Mouse (Mus musculus) layer of hippocampus, postnatal 25 days (tissue): Measurements from ENCODE around the gene Mrrf. TPM values are rescaled to one million over a fixed set of nuclear protein-coding genes. Genes with fewer than 3 reads are reported as not detected.

Experiments used
- DNase-seq, 2 experiments: peaks; one replicate each; pipeline ENCODE4 v3.0.0; 2022; ENCODE audit warnings: mixed read lengths in 2 of 2, low spot score in 1 of 2; ENCODE audit errors: extremely low spot score in 1 of 2
- total RNA-seq, 2 experiments: library from RNA; stranded (reverse); gene quantifications; 2 replicates each; pipeline ENCODE4 v1.2.3; 2021

Gene Mrrf
- total RNA-seq, result 10 to 100 TPM; 16.7 to 17.0 TPM

GRCm38 (mm10) chr2:36136300-36136941, at the start of gene Mrrf, which contains the start of gene Rbm18:
Gene Mrrf (plus strand): TSS chr2:36136389.
Gene Rbm18 (minus strand): TSS chr2:36136773.
- peak; percentile 91 to 99 for DNase-seq

GRCm38 (mm10) chr2:36089190-36089589, 47.0 kb upstream of the Mrrf start:
- no peak for DNase-seq

- DNase-seq, result peak in 1 of 2 experiments; percentile 35
These were observed 45.1 kb upstream of the Mrrf start for GRCm38 (mm10) chr2:36090853-36091741.

GRCm38 (mm10) chr2:36092748-36093147, 43.4 kb upstream of the Mrrf start:
- DNase-seq, result no peak

- no peak for DNase-seq
These were observed 42.9 kb upstream of the Mrrf start for GRCm38 (mm10) chr2:36093301-36093700.

- no peak for DNase-seq
These were observed 42.2 kb upstream of the Mrrf start for GRCm38 (mm10) chr2:36093914-36094475.

GRCm38 (mm10) chr2:36097129-36097815, 38.9 kb upstream of the Mrrf start:
- no peak for DNase-seq

GRCm38 (mm10) chr2:36098021-36098420, 38.2 kb upstream of the Mrrf start:
- DNase-seq, result no peak

GRCm38 (mm10) chr2:36099739-36100138, 36.5 kb upstream of the Mrrf start:
- no peak for DNase-seq

- no peak for DNase-seq
These were observed 34.2 kb upstream of the Mrrf start for GRCm38 (mm10) chr2:36101866-36102558.

GRCm38 (mm10) chr2:36102559-36102946, 33.6 kb upstream of the Mrrf start:
- DNase-seq, result no peak

- no peak for DNase-seq
These were observed 33.1 kb upstream of the Mrrf start for GRCm38 (mm10) chr2:36103069-36103554.

- DNase-seq, result no peak
These were observed 32.4 kb upstream of the Mrrf start for GRCm38 (mm10) chr2:36103555-36104367.

- DNase-seq, result no peak
These were observed 31.7 kb upstream of the Mrrf start for GRCm38 (mm10) chr2:36104436-36104955.

- DNase-seq, result no peak
These were observed 31.0 kb upstream of the Mrrf start, which contains the start of gene Lhx6 for GRCm38 (mm10) chr2:36104956-36105741. Gene Lhx6 (minus strand): TSS chr2:36105408.

GRCm38 (mm10) chr2:36108615-36109014, 27.6 kb upstream of the Mrrf start:
- DNase-seq, result no peak

- DNase-seq, result no peak
These were observed 23.6 kb upstream of the Mrrf start for GRCm38 (mm10) chr2:36112632-36113031.

- no peak for DNase-seq
These were observed 9.3 kb upstream of the Mrrf start for GRCm38 (mm10) chr2:36126795-36127429.
